Mouse (Mus musculus) liver, embryonic 13.5 days (tissue): ENCODE measurements around the gene Dnlz. TPM values are rescaled to one million over a fixed set of nuclear protein-coding genes. Genes with fewer than 3 reads are reported as not detected.

Source experiments
- ATAC-seq: fragments of 200-750 bp; cut with Nextera tagmentation; 2 replicates; pipeline ENCODE4 v1.8.0; 2017; ENCODE audit warnings: low read depth, mild to moderate bottlenecking, moderate number of reproducible peaks, moderate library complexity
- DNase-seq: peaks from one replicate; pipeline ENCODE4 v3.0.0; 2022
- H3K27ac ChIP-seq: fragments of 300-500 bp; sonication (generic); 2 replicates; pipeline ENCODE4 v1.5.1; 2015; ENCODE audit warnings: moderate library complexity, mild to moderate bottlenecking, inconsistent platforms
- H3K27me3 ChIP-seq: fragments of 300-500 bp; sonication (generic); 2 replicates; pipeline ENCODE4 v1.6.1; 2015; ENCODE audit warnings: mild to moderate bottlenecking, inconsistent platforms
- H3K36me3 ChIP-seq: fragments of 300-500 bp; sonication (generic); 2 replicates; pipeline ENCODE4 v1.6.1; 2015; ENCODE audit warnings: mild to moderate bottlenecking, inconsistent platforms
- H3K4me1 ChIP-seq: fragments of 300-500 bp; sonication (generic); replicated peaks from 2 replicates; pipeline ENCODE4 v1.6.1; 2015; ENCODE audit warnings: inconsistent platforms
- H3K4me2 ChIP-seq: fragments of 300-500 bp; sonication (generic); 2 replicates; pipeline ENCODE4 v1.6.1; 2015; ENCODE audit warnings: inconsistent platforms, mild to moderate bottlenecking, moderate library complexity
- H3K4me3 ChIP-seq: fragments of 300-500 bp; sonication (generic); replicated peaks from 2 replicates; pipeline ENCODE4 v1.5.1; 2015; ENCODE audit warnings: mild to moderate bottlenecking, inconsistent platforms
- H3K9ac ChIP-seq: fragments of 300-500 bp; sonication (generic); 2 replicates; pipeline ENCODE4 v1.6.1; 2015; ENCODE audit warnings: mild to moderate bottlenecking, inconsistent platforms
- H3K9me3 ChIP-seq: fragments of 300-500 bp; sonication (generic); replicated peaks from 2 replicates; pipeline ENCODE4 v1.6.1; 2016; ENCODE audit warnings: inconsistent platforms
- WGBS: fragments of 180-500 bp; shearing (Covaris S2); methylation state at CpG from one replicate; pipeline ENCODE4 v1.1.7; 2015; ENCODE audit not compliant: insufficient replicate concordance; 5-methylcytosine and 5-hydroxymethylcytosine counted together
- polyA plus RNA-seq: library from polyadenylated mRNA; unstranded; fragments of >200 nt; fragmentation: Nextera tagmentation; extraction: Ambion mirVana; gene quantifications from 2 replicates; pipeline ENCODE4 v1.2.1, GENCODE M21; 2015

The Dnlz gene
- polyA plus RNA-seq, 1 experiment from 2014 or later, result 10.0 TPM

- no peak overlapping the region for H3K4me3 ChIP-seq
- no peak overlapping the region for H3K9ac ChIP-seq
- peaks cover 25% of the 10 kb centered on the region for H3K27me3 ChIP-seq
- peaks cover 14% of the 10 kb centered on the region for H3K4me1 ChIP-seq
- no peak overlapping the region for H3K4me2 ChIP-seq
- H3K27ac ChIP-seq, result no peak overlapping the region
- WGBS, result 69% methylated on average over 13 of the region's 13 CpGs
- no peaks in the 10 kb centered on the region for H3K36me3 ChIP-seq
- ATAC-seq, result no peak
- H3K9me3 ChIP-seq, result no peaks in the 10 kb centered on the region
- DNase-seq, result no peak
Observed at GRCm38 (mm10) chr2:26319519-26320244, 32.2 kb downstream of the Dnlz start.

DNA sequence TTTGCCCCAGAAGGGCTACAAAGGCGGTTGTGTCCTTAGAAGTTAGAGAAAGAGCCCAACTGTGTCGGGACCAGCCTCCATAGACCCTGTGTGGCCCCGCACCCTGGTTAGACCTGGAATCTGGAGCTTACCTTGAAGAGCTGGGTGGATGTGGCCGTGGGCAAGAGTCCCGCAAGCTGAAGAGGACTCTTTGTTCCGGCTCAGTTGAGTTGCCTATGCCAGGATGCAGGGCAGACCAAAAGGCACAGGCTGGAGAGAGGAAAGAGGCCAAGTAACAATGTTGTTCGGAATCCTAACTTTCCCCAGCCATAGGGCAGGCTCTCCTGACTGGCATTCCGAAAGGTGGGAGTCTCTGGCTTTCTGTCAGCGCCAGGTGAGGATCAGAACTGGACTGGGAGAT is 32.8 kb downstream of the Dnlz start:
- H3K4me1 ChIP-seq, result peaks cover 17% of the 10 kb centered on the region
- H3K4me3 ChIP-seq, result no peak overlapping the region
- H3K4me2 ChIP-seq, result no peak overlapping the region
- H3K9ac ChIP-seq, result no peak overlapping the region
- 68% methylated on average over 9 of the region's 9 CpGs for WGBS
- no peaks in the 10 kb centered on the region for H3K9me3 ChIP-seq
- no peak for ATAC-seq
- H3K27me3 ChIP-seq, result peaks cover 27% of the 10 kb centered on the region
- no peak overlapping the region for H3K27ac ChIP-seq
- DNase-seq, result no peak
- no peaks in the 10 kb centered on the region for H3K36me3 ChIP-seq

DNA sequence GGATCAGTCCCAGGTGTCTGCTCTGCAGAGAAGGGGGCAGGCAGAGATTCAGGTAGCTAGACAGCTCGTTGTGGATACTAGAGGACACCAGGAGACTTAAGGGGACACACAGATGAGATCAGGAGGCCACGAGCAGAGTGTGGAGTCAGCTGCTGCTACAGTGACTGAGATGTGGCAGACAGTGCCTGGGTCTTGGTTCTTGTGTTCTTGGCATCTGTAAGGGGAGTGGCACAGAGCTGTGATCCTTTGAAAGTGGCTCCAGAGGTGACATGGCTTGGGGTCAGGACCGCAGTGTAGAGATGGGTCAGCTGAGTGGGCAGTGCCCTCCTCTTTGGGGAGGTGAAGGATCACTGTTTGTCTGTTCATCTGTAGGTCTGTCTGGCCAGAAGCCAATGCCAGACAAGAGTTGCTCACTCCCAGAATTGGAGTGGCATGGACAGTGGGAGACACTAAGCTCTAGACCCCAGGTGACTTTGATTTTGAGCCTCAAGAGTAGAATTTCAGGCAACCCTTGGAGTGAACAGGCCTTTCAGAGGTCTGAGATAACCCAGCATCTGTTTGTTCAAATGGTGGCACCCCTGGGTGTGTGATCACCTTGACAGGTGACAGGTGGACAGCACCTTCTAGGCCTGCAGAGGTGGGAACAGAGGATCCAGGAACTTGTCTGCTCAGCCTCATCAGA is 33.8 kb downstream of the Dnlz start:
- H3K36me3 ChIP-seq, result no peaks in the 10 kb centered on the region
- H3K4me2 ChIP-seq, result no peak overlapping the region
- H3K9ac ChIP-seq, result no peak overlapping the region
- no peak overlapping the region for H3K4me3 ChIP-seq
- DNase-seq (no peak), ATAC-seq (no peak)
- peaks cover 28% of the 10 kb centered on the region for H3K27me3 ChIP-seq
- peaks cover 17% of the 10 kb centered on the region for H3K4me1 ChIP-seq
- no peak overlapping the region for H3K27ac ChIP-seq
- no peaks in the 10 kb centered on the region for H3K9me3 ChIP-seq
- 68% methylated on average over 3 of the region's 3 CpGs for WGBS

GRCm38 (mm10) chr2:26317371-26317770 is 34.5 kb downstream of the Dnlz start:
- Histone ChIP-seq H3K4me1 (peaks cover 17% of the 10 kb centered on the region), H3K36me3 (no peaks in the 10 kb centered on the region), H3K27ac (no peak overlapping the region), H3K4me2 (no peak overlapping the region; the same call in 1 of the 2 replicates), H3K9me3 (no peaks in the 10 kb centered on the region), H3K9ac (no peak overlapping the region), H3K27me3 (peaks cover 28% of the 10 kb centered on the region), H3K4me3 (no peak overlapping the region)
- DNase-seq, result no peak
- WGBS, result 59% methylated on average over 3 of the region's 3 CpGs
- ATAC-seq, result no peak

DNA sequence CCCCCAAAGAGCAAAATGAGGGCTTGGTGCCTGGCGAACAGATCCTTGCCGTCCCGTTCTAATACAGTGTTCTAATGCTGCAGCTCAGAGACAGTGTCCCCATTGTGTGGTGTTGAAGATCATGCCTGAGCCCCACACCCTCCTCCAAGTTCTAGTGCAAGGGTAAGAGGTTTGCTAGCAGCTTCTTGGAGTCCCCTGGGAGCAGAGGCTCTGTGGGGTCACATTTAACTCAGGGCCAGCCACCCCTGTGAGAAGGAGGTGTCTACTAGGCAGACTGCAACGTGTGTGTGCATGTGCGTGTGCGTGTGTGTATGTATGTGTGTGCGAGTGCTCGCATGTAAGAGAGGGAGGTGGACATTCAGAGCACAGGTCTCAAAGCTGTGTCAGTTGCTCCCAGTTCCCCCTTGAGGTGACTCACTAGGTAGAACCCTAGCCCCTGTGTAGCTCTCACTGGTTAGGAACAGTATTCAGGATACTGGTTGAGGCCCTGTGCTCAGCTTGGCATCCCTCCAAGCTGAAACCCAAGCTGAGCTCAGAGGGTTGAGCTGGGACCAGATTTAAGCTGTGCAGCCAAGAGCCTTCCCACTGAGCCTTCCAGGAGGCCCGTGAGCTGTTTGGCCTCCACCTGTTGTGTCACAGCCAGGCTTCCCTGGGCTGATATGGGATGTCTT is 35.2 kb downstream of the Dnlz start:
- peaks cover 17% of the 10 kb centered on the region for H3K4me1 ChIP-seq
- H3K9ac ChIP-seq, result peak overlapping the region; percentile 70
- no peaks in the 10 kb centered on the region for H3K36me3 ChIP-seq
- DNase-seq (no peak), ATAC-seq (no peak)
- H3K27me3 ChIP-seq, result peaks cover 28% of the 10 kb centered on the region
- WGBS, result 69% methylated on average over 9 of the region's 9 CpGs
- no peak overlapping the region for H3K27ac ChIP-seq
- H3K4me3 ChIP-seq, result peak overlapping the region; percentile 66
- no peaks in the 10 kb centered on the region for H3K9me3 ChIP-seq
- peak overlapping the region; percentile 82 for H3K4me2 ChIP-seq

DNA sequence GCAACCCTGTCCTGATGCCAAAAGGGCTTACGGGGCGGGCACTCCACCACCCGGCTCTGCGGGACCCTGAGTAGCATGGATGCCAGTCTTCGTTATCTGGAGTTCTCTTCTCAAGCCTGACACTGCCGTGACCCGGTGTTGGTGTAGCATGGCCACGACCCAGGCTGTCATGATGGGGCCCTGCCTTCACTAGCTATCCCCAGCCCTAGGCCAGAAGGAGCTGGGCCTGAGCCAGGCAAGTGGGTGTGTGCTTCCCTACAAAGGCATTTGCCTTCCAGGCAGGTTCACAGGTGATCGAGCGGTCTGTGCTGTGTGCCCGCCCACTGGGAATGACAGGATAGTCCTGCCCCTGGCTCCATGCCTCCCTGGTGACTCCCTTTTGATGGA is 36.0 kb downstream of the Dnlz start:
- H3K27me3 ChIP-seq, result peaks cover 28% of the 10 kb centered on the region
- H3K9ac ChIP-seq, result peak overlapping the region; percentile 70
- peaks cover 17% of the 10 kb centered on the region for H3K4me1 ChIP-seq
- peak overlapping the region; percentile 66 for H3K4me3 ChIP-seq
- peak overlapping the region; percentile 82 for H3K4me2 ChIP-seq
- no peaks in the 10 kb centered on the region for H3K9me3 ChIP-seq
- 9% methylated on average over 11 of the region's 11 CpGs for WGBS
- DNase-seq (no peak), ATAC-seq (peak; percentile 29)
- 0 out of 2 replicates have a peak overlapping the region, but pooled peaks have one; percentile 23 for H3K27ac ChIP-seq
- no peaks in the 10 kb centered on the region for H3K36me3 ChIP-seq

DNA sequence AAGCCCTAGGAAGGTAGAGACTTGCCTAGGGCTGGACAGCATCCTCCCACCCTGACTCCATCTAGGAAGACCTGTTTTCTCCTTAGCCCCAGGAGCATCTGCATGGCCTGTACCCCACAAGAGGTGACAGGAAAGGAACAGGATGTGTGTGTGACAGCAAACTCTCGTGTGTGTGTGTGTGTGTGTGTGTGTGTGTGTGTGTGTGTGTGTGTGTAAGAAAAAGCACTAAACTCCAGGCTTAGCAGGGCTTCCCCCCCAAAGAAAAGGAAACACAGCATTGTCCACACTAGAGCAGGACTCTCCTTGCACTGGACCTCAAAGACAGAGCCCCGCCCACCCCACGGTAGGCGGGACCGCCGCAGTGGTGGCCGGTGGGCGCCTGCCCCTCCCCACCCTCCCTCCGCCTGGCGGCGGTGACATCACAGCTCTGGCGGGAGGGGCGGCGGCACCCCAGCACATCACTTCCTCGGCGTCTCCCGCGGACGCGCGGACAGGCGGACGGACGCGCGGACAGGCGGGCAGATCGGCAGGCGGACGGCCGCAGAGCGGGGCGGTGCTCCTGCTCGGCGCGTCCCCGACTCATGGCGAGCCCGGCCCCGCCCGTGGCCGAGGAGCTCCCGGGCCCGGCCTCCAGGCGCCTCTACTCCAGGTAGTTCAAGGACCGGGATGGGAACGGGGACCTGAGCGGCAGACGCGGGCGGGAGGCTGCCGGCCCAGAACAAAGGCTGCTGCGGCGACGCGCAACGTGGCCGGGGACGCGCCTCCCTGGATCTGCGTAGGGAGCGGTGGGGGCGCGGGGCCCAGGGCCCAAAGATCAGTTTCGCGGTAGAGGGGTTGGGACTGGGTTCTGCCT is 36.6 kb downstream of the Dnlz start, which contains the start of gene Gpsm1:
Gene Gpsm1 (plus strand): TSS at position 444 of the 853 bp plus-strand sequence.
- ATAC-seq (peak; percentile 55), DNase-seq (peak; percentile 28)
- Histone ChIP-seq H3K27ac (peak within 1 kb of the TSS; percentile 35), H3K27me3 (peaks cover 28% of the 10 kb centered on the region), H3K36me3 (no peaks in the 10 kb centered on the region), H3K9ac (peak within 1 kb of the TSS; percentile 70), H3K4me1 (peaks cover 17% of the 10 kb centered on the region), H3K9me3 (no peaks in the 10 kb centered on the region), H3K4me2 (peak within 1 kb of the TSS; percentile 82), H3K4me3 (peak within 1 kb of the TSS; percentile 66)
- WGBS, result under 1% methylated on average over 56 of the region's 66 CpGs

GRCm38 (mm10) chr2:26314281-26315071 is 37.4 kb downstream of the Dnlz start:
- Histone ChIP-seq H3K36me3 (no peaks in the 10 kb centered on the region), H3K4me2 (peak overlapping the region; percentile 82; the same call in 1 of the 2 replicates), H3K4me3 (no peak overlapping the region), H3K27me3 (peaks cover 28% of the 10 kb centered on the region), H3K27ac (peak overlapping the region; percentile 35), H3K9ac (no peak overlapping the region), H3K9me3 (no peaks in the 10 kb centered on the region), H3K4me1 (peaks cover 17% of the 10 kb centered on the region)
- DNase-seq (no peak), ATAC-seq (no peak)
- 63% methylated on average over 13 of the region's 13 CpGs for WGBS

- H3K4me3 ChIP-seq, result no peak overlapping the region
- ATAC-seq (no peak), DNase-seq (no peak)
- no peak overlapping the region for H3K27ac ChIP-seq
- WGBS, result 61% methylated on average over 1 of the region's 1 CpGs
- no peak overlapping the region for H3K9ac ChIP-seq
- no peak overlapping the region for H3K4me2 ChIP-seq
- no peaks in the 10 kb centered on the region for H3K9me3 ChIP-seq
- H3K4me1 ChIP-seq, result peaks cover 17% of the 10 kb centered on the region
- no peaks in the 10 kb centered on the region for H3K36me3 ChIP-seq
- H3K27me3 ChIP-seq, result peaks cover 28% of the 10 kb centered on the region
Observed at GRCm38 (mm10) chr2:26313394-26313793, 38.5 kb downstream of the Dnlz start.

DNA sequence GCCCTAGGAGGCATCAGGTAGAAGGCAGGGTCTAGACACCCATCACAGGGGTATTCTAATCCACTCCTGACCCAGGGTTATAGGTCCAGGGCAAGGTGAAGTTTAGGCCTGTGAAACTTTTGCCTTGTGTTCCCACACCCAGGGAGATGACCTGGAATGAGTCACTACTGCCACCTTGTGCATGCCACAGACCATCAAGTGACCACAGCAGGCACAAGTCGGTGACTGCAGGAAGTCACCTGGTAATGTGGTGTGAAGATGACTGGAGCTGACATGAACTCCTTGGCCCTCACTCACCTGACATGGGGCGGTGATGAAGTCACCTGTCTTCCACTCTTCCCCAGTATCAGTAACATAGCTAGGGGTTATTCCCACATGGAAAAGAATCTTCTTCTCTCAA is 39.1 kb downstream of the Dnlz start:
- DNase-seq (no peak), ATAC-seq (no peak)
- Histone ChIP-seq H3K27ac (no peak overlapping the region), H3K27me3 (peaks cover 25% of the 10 kb centered on the region), H3K36me3 (no peaks in the 10 kb centered on the region), H3K4me1 (peaks cover 17% of the 10 kb centered on the region), H3K9ac (no peak overlapping the region), H3K4me2 (no peak overlapping the region), H3K9me3 (no peaks in the 10 kb centered on the region), H3K4me3 (no peak overlapping the region)
- WGBS, result 44% methylated on average over 2 of the region's 2 CpGs
